Mouse (Mus musculus): Measurements from ENCODE around the gene Sumo1. TPM values are rescaled to one million over a fixed set of nuclear protein-coding genes. Genes with fewer than 3 reads are reported as not detected.

The Sumo1 gene
- polyA plus RNA-seq, 1 experiment from 2014 or later, result 328 TPM

Other genes with a start within 250 kb of the Sumo1 start
- 3.0 and 3.3 TPM in 2 replicates for gene Fzd7, start 188.4 kb downstream of the Sumo1 start, polyA plus RNA-seq (2015; fragmentation: Nextera tagmentation; extraction: Ambion mirVana)
- gene Gm973, start 154.6 kb downstream of the Sumo1 start, polyA plus RNA-seq (2015; fragmentation: Nextera tagmentation; extraction: Ambion mirVana), result 10.9 and 14.8 TPM in 2 replicates
- 133 and 136 TPM in 2 replicates for gene Nop58, start 14.1 kb upstream of the Sumo1 start, polyA plus RNA-seq (2015; fragmentation: Nextera tagmentation; extraction: Ambion mirVana)
- gene Bmpr2, start 92.6 kb upstream of the Sumo1 start, polyA plus RNA-seq (2015; fragmentation: Nextera tagmentation; extraction: Ambion mirVana), result 9.6 and 9.8 TPM in 2 replicates
- gene Fam117b, start 242.2 kb upstream of the Sumo1 start, polyA plus RNA-seq (2015; fragmentation: Nextera tagmentation; extraction: Ambion mirVana), result 44.3 and 48.2 TPM in 2 replicates